Mouse (Mus musculus) lung, embryonic 15.5 days (tissue): Measurements from ENCODE around the gene Dhrs13. TPM values are rescaled to one million over a fixed set of nuclear protein-coding genes. Genes with fewer than 3 reads are reported as not detected.

Experiments used
- ATAC-seq: fragments of 200-750 bp; cut with Nextera tagmentation; 2 replicates; pipeline ENCODE4 v1.8.0; 2017; ENCODE audit warnings: moderate number of reproducible peaks, borderline replicate concordance; ENCODE audit not compliant: low FRiP score, low TSS enrichment; ENCODE audit errors: extremely low read depth
- H3K27ac ChIP-seq: fragments of 300-500 bp; sonication (generic); 2 replicates; pipeline ENCODE4 v1.5.1; 2015; ENCODE audit warnings: moderate library complexity, mild to moderate bottlenecking, inconsistent platforms
- H3K27me3 ChIP-seq: fragments of 300-500 bp; sonication (generic); 2 replicates; pipeline ENCODE4 v1.6.1; 2015; ENCODE audit warnings: inconsistent platforms
- H3K36me3 ChIP-seq: fragments of 300-500 bp; sonication (generic); 2 replicates; pipeline ENCODE4 v1.6.1; 2015; ENCODE audit warnings: inconsistent platforms
- H3K4me1 ChIP-seq: fragments of 300-500 bp; sonication (generic); 2 replicates; pipeline ENCODE4 v1.6.1; 2015; ENCODE audit warnings: inconsistent platforms
- H3K4me2 ChIP-seq: fragments of 300-500 bp; sonication (generic); 2 replicates; pipeline ENCODE4 v1.6.1; 2015; ENCODE audit warnings: inconsistent platforms, mild to moderate bottlenecking, moderate library complexity
- H3K4me3 ChIP-seq: fragments of 300-500 bp; sonication (generic); 2 replicates; pipeline ENCODE4 v1.5.1; 2015; ENCODE audit warnings: mild to moderate bottlenecking, inconsistent platforms
- H3K9ac ChIP-seq: fragments of 300-500 bp; sonication (generic); 2 replicates; pipeline ENCODE4 v1.6.1; 2015; ENCODE audit warnings: inconsistent platforms
- H3K9me3 ChIP-seq: fragments of 300-500 bp; sonication (generic); 2 replicates; pipeline ENCODE4 v1.6.1; 2016; ENCODE audit warnings: inconsistent platforms
- WGBS: fragments of 180-500 bp; shearing (Covaris S2); methylation state at CpG from one replicate; pipeline ENCODE4 v1.1.7; 2015; 5-methylcytosine and 5-hydroxymethylcytosine counted together
- microRNA counts: library from miRNA; unstranded; fragments of <30 nt; microRNA quantifications from one replicate; lab custom pipeline; 2016
- microRNA-seq: library from miRNA; unstranded; fragments of <30 nt; microRNA quantifications from one replicate; pipeline ENCODE4, GENCODE M21; 2016
- polyA plus RNA-seq: library from polyadenylated mRNA; unstranded; fragments of >200 nt; fragmentation: Nextera tagmentation; extraction: Ambion mirVana; gene quantifications from 2 replicates; pipeline ENCODE4 v1.2.1, GENCODE M21; 2015

The Dhrs13 gene
- polyA plus RNA-seq, 1 experiment from 2014 or later, result 19.8 TPM

GRCm38 (mm10) chr11:78073577-78074276 lies 41.6 kb downstream of the Dhrs13 start:
- Histone ChIP-seq H3K4me2 (no peak overlapping the region), H3K4me3 (no peak overlapping the region), H3K9ac (no peak overlapping the region), H3K36me3 (peaks cover 47% of the 10 kb centered on the region), H3K27ac (no peak overlapping the region), H3K27me3 (no peaks in the 10 kb centered on the region), H3K4me1 (no peaks in the 10 kb centered on the region), H3K9me3 (no peaks in the 10 kb centered on the region)
- WGBS, result 94% methylated on average over 9 of the region's 9 CpGs
- ATAC-seq, result no peak; the same call in 1 of the 2 replicates

DNA sequence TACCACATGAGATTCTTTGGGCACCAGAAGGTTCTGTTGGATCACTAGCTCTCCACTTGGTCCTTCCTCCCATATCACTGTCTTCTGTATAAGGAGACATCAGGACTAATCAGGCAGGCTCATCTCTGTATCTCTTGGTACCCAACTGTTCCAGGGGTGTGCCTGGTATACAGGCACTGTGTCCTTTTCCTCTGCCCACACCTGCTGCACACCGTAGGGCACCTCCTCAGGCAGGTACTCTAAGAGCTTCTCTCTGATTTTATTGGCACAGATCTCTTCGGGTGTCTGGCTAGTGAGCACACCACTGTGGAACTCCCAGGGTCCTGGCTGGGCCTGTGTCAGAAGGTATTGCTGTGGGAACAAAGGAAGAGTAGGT lies 42.2 kb downstream of the Dhrs13 start:
- WGBS, result 86% methylated on average over 2 of the region's 2 CpGs
- no peak; the same call in 1 of the 2 replicates for ATAC-seq
- Histone ChIP-seq H3K4me3 (no peak overlapping the region), H3K9ac (no peak overlapping the region), H3K27me3 (no peaks in the 10 kb centered on the region), H3K9me3 (no peaks in the 10 kb centered on the region), H3K4me1 (peaks cover 5% of the 10 kb centered on the region; the same call in 1 of the 2 replicates), H3K36me3 (peaks cover 47% of the 10 kb centered on the region), H3K4me2 (no peak overlapping the region), H3K27ac (no peak overlapping the region)

- peaks cover 47% of the 10 kb centered on the region for H3K36me3 ChIP-seq
Measured at GRCm38 (mm10) chr11:78074666-78075065, 42.6 kb downstream of the Dhrs13 start.

GRCm38 (mm10) chr11:78079961-78080921 lies 48.2 kb downstream of the Dhrs13 start, which contains the start of gene Eral1:
TSS of gene Eral1 (minus strand) at chr11:78080383.
- Histone ChIP-seq H3K4me2 (peak within 1 kb of the TSS; percentile 71), H3K9me3 (no peaks in the 10 kb centered on the region), H3K4me1 (peaks cover 15% of the 10 kb centered on the region), H3K36me3 (peaks cover 27% of the 10 kb centered on the region), H3K27ac (peak within 1 kb of the TSS; percentile 54), H3K4me3 (peak within 1 kb of the TSS; percentile 92), H3K27me3 (no peaks in the 10 kb centered on the region), H3K9ac (peak within 1 kb of the TSS; percentile 89)
- WGBS, result under 1% methylated on average over 42 of the region's 42 CpGs
- ATAC-seq, result peak; percentile 93

More at GRCm38 (mm10) chr11:78074666-78075065, 42.6 kb downstream of the Dhrs13 start:
- no peaks in the 10 kb centered on the region for H3K9me3 ChIP-seq
- H3K4me2 ChIP-seq, result no peak overlapping the region
- no peak overlapping the region for H3K9ac ChIP-seq
- no peaks in the 10 kb centered on the region for H3K27me3 ChIP-seq
- no peak overlapping the region for H3K4me3 ChIP-seq
- no peak for ATAC-seq
- H3K4me1 ChIP-seq, result peaks cover 9% of the 10 kb centered on the region
- H3K27ac ChIP-seq, result no peak overlapping the region
- WGBS, result 87% methylated on average over 4 of the region's 4 CpGs

- Histone ChIP-seq H3K36me3 (no peaks in the 10 kb centered on the region), H3K4me3 (no peak overlapping the region), H3K27me3 (no peaks in the 10 kb centered on the region), H3K4me1 (peaks cover 15% of the 10 kb centered on the region), H3K27ac (no peak overlapping the region), H3K9me3 (no peaks in the 10 kb centered on the region), H3K4me2 (no peak overlapping the region), H3K9ac (no peak overlapping the region)
- 11% methylated on average over 1 of the region's 1 CpGs for WGBS
- ATAC-seq, result no peak
Measured at GRCm38 (mm10) chr11:78083595-78083994, 51.5 kb downstream of the Dhrs13 start.

- H3K4me3 ChIP-seq, result no peak overlapping the region
- H3K9ac ChIP-seq, result no peak overlapping the region
- no peak overlapping the region for H3K4me2 ChIP-seq
- H3K27ac ChIP-seq, result no peak overlapping the region
- ATAC-seq, result no peak
- no peaks in the 10 kb centered on the region for H3K4me1 ChIP-seq
- no peaks in the 10 kb centered on the region for H3K27me3 ChIP-seq
- H3K36me3 ChIP-seq, result no peaks in the 10 kb centered on the region
- H3K9me3 ChIP-seq, result no peaks in the 10 kb centered on the region
- 71% methylated on average over 4 of the region's 4 CpGs for WGBS
Measured at GRCm38 (mm10) chr11:78086925-78087479, 54.9 kb downstream of the Dhrs13 start.

MicroRNAs within 50 kb of the gene (microRNA counts, 519-probe panel; counts per million panel counts)
- 3,592 counts per million, percentile 93 among the panel's probes with 10 or more counts for microRNA mmu-miR-144 (lab: Ali Mortazavi, UCI)
- 3,172 counts per million, percentile 83 among the panel's probes with 10 or more counts for microRNA mmu-miR-451 (lab: Ali Mortazavi, UCI)

Small RNA genes within 50 kb of the gene (microRNA-seq; reads per million reads assigned to microRNA genes)
- gene Mir144, result 298 reads per million, percentile 65 among the genes with 10 or more reads in this experiment
- not detected for gene Mir451a
- not detected for gene Mir451b

Other genes starting within 250 kb of the Dhrs13 start
- gene Gm10277, start 244.5 kb upstream of the Dhrs13 start, polyA plus RNA-seq, result 0.94 and 1.5 TPM in 2 replicates
- gene Pipox, start 138.2 kb upstream of the Dhrs13 start, polyA plus RNA-seq, result 1.2 and 1.6 TPM in 2 replicates
- gene Sez6, start 101.5 kb upstream of the Dhrs13 start, polyA plus RNA-seq, result 0.23 and 0.51 TPM in 2 replicates
- gene Phf12, start 49.5 kb upstream of the Dhrs13 start, polyA plus RNA-seq, result 15.5 and 15.9 TPM in 2 replicates
- 65.9 and 67.2 TPM in 2 replicates for gene Flot2, start 5.7 kb downstream of the Dhrs13 start, polyA plus RNA-seq
- 34.3 and 36.4 TPM in 2 replicates for gene Eral1, start 48.1 kb downstream of the Dhrs13 start, polyA plus RNA-seq
- 12.4 and 13.9 TPM in 2 replicates for gene Fam222b, start 62.4 kb downstream of the Dhrs13 start, polyA plus RNA-seq
- 82.4 and 88.4 TPM in 2 replicates for gene Traf4, start 133.3 kb downstream of the Dhrs13 start, polyA plus RNA-seq
- 19.2 and 20.3 TPM in 2 replicates for gene Nek8, start 144.4 kb downstream of the Dhrs13 start, polyA plus RNA-seq
- 20.2 and 22.9 TPM in 2 replicates for gene Tlcd1, start 144.4 kb downstream of the Dhrs13 start, polyA plus RNA-seq
- 1,297 and 1,378 TPM in 2 replicates for gene Rpl23a, start 151.3 kb downstream of the Dhrs13 start, polyA plus RNA-seq
- 141 and 147 TPM in 2 replicates for gene Rab34, start 156.2 kb downstream of the Dhrs13 start, polyA plus RNA-seq
- 4.4 and 4.7 TPM in 2 replicates for gene Proca1, start 161.1 kb downstream of the Dhrs13 start, polyA plus RNA-seq
- gene Sdf2, start 213.5 kb downstream of the Dhrs13 start, polyA plus RNA-seq, result 79.9 and 84.1 TPM in 2 replicates
- gene Supt6, start 213.7 kb downstream of the Dhrs13 start, polyA plus RNA-seq, result 23.7 and 25.5 TPM in 2 replicates
- gene 2610507B11Rik, start 229.5 kb downstream of the Dhrs13 start, polyA plus RNA-seq, result 71.1 and 75.9 TPM in 2 replicates